Mouse (Mus musculus) limb, embryonic 13.5 days (tissue): ENCODE data around the gene Pafah1b3. TPM values are rescaled to one million over a fixed set of nuclear protein-coding genes. Genes with fewer than 3 reads are reported as not detected.
"Not testable (repeated sequence)": the region's sequence is repeated elsewhere in the genome, so short reads cannot be mapped to it uniquely, and the experiment has no call there.

ENCODE experiments used
- ATAC-seq: fragments of 200-750 bp; cut with Nextera tagmentation; 2 replicates; pipeline ENCODE4 v1.8.0; 2017; ENCODE audit warnings: low read depth, moderate number of reproducible peaks, moderate TSS enrichment; ENCODE audit not compliant: low FRiP score
- H3K27ac ChIP-seq: fragments of 300-500 bp; sonication (generic); 2 replicates; pipeline ENCODE4 v1.5.1; 2015; ENCODE audit warnings: inconsistent platforms, mild to moderate bottlenecking, moderate library complexity
- H3K27me3 ChIP-seq: fragments of 300-500 bp; sonication (generic); 2 replicates; pipeline ENCODE4 v1.6.1; 2015; ENCODE audit warnings: mild to moderate bottlenecking, inconsistent platforms
- H3K36me3 ChIP-seq: fragments of 300-500 bp; sonication (generic); 2 replicates; pipeline ENCODE4 v1.6.1; 2015; ENCODE audit warnings: inconsistent platforms, mild to moderate bottlenecking, moderate library complexity
- H3K4me1 ChIP-seq: fragments of 300-500 bp; sonication (generic); 2 replicates; pipeline ENCODE4 v1.6.1; 2015; ENCODE audit warnings: inconsistent platforms
- H3K4me2 ChIP-seq: fragments of 300-500 bp; sonication (generic); replicated peaks from 2 replicates; pipeline ENCODE4 v1.6.1; 2015; ENCODE audit warnings: inconsistent platforms, mild to moderate bottlenecking, moderate library complexity
- H3K4me3 ChIP-seq: fragments of 300-500 bp; sonication (generic); 2 replicates; pipeline ENCODE4 v1.5.1; 2015; ENCODE audit warnings: moderate library complexity, mild to moderate bottlenecking, inconsistent platforms
- H3K9ac ChIP-seq: fragments of 300-500 bp; sonication (generic); 2 replicates; pipeline ENCODE4 v1.6.1; 2015; ENCODE audit warnings: mild to moderate bottlenecking, inconsistent platforms
- H3K9me3 ChIP-seq: fragments of 300-500 bp; sonication (generic); 2 replicates; pipeline ENCODE4 v1.6.1; 2016; ENCODE audit warnings: inconsistent platforms
- WGBS: fragments of 180-500 bp; shearing (Covaris S2); methylation state at CpG from one replicate; pipeline ENCODE4 v1.1.7; 2015; 5-methylcytosine and 5-hydroxymethylcytosine counted together
- polyA plus RNA-seq: library from polyadenylated mRNA; unstranded; fragments of >200 nt; fragmentation: Nextera tagmentation; extraction: Ambion mirVana; gene quantifications from 2 replicates; pipeline ENCODE4 v1.2.1, GENCODE M21; 2015

The Pafah1b3 gene
- polyA plus RNA-seq = 281 and 307 TPM in 2 replicates

DNA sequence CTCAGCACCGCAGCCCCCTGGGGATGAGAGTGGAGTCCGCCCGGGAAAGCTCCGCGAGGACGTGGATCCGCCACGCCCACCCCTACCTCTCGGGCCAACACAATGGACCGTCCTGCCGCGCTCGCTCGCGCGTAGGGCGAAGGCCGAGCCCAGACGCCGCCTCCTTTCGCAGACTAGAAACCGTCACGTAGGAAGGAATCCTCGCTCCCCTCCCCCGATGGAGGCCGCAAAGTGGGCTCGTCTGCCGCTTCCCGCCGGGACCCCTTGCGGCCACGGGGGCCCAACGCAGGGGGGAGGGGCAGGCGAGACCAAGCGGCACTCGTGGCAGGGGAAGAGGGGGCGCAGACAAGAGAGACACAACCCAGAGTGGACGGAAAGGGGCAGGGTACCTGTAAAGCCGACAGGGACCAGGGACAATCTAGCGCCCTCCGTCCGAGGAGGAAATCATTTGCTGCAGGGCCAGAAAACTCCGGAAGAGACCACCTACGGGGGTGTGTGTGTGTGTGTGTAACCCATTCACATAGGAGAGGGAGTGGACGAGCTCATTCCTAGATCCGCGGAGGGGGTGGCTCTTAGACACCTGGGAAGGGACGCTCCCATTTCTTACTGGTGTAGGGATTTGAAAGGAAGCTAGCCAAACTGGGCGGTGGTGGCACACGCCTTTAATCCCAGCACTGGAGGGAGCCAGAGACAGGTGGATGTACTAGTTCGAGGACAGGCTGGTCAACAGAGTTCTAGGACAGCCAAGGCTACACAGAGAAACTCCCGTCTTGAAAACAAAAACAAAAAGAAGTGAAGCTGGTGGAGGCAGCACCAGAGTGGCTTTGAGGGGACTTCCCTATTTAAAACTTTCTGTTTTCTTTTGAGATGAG is at the start of gene Pafah1b3:
Pafah1b3 (minus strand) TSS at position 533 of the 872 bp plus-strand sequence.
- ATAC-seq = peak; percentile 91
- Histone ChIP-seq H3K4me1 (peaks cover 25% of the 10 kb centered on the region), H3K36me3 (peaks cover 36% of the 10 kb centered on the region), H3K27me3 (no peaks in the 10 kb centered on the region), H3K27ac (peak within 1 kb of the TSS; percentile 97), H3K4me3 (peak within 1 kb of the TSS; percentile 63), H3K9me3 (no peaks in the 10 kb centered on the region), H3K9ac (peak within 1 kb of the TSS; percentile 79), H3K4me2 (peak within 1 kb of the TSS; percentile 83)
- WGBS = under 1% methylated on average over 52 of the region's 52 CpGs

GRCm38 (mm10) chr7:25341000-25341784 is 43.4 kb upstream of the Pafah1b3 start:
- Histone ChIP-seq H3K4me1 (no peaks in the 10 kb centered on the region), H3K9ac (no peak overlapping the region), H3K4me2 (no peak overlapping the region), H3K4me3 (no peak overlapping the region), H3K27ac (no peak overlapping the region), H3K36me3 (peaks cover 91% of the 10 kb centered on the region), H3K27me3 (no peaks in the 10 kb centered on the region), H3K9me3 (no peaks in the 10 kb centered on the region)
- ATAC-seq = no peak
- 82% methylated on average over 20 of the region's 20 CpGs for WGBS

DNA sequence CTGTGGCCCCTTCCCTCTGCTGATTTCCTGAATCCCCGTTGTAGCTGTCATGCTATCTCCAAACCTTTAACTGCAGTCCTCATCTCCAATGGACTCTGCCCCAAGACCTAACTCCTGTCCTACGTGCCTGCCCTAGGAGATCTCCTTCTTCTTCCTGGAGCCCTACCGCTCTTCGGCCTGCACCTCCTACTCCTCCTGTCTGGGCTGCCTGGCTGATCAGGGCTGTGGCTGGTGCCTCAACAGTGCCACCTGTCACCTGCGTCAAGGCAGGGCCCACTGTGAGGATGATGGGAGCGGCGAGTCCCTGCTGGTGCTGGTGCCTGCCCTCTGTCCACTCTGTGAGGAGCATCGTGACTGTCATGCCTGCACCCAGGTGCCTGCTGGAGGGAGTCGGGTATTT is 41.5 kb upstream of the Pafah1b3 start:
- Histone ChIP-seq H3K4me2 (no peak overlapping the region), H3K9me3 (no peaks in the 10 kb centered on the region), H3K27me3 (no peaks in the 10 kb centered on the region), H3K9ac (no peak overlapping the region), H3K4me3 (no peak overlapping the region), H3K4me1 (no peaks in the 10 kb centered on the region), H3K27ac (no peak overlapping the region), H3K36me3 (peaks cover 92% of the 10 kb centered on the region)
- WGBS = 91% methylated on average over 9 of the region's 9 CpGs
- no peak for ATAC-seq

- H3K4me1 ChIP-seq = no peaks in the 10 kb centered on the region
- no peaks in the 10 kb centered on the region for H3K27me3 ChIP-seq
- H3K9ac ChIP-seq = no peak overlapping the region
- H3K27ac ChIP-seq = no peak overlapping the region
- ATAC-seq = no peak
- 85% methylated on average over 12 of the region's 12 CpGs for WGBS
- no peak overlapping the region for H3K4me2 ChIP-seq
- H3K36me3 ChIP-seq = peaks cover 94% of the 10 kb centered on the region
- no peak overlapping the region for H3K4me3 ChIP-seq
- H3K9me3 ChIP-seq = no peaks in the 10 kb centered on the region
These were observed 36.7 kb upstream of the Pafah1b3 start for GRCm38 (mm10) chr7:25334472-25334871.

- peaks cover 93% of the 10 kb centered on the region for H3K36me3 ChIP-seq
- no peaks in the 10 kb centered on the region for H3K27me3 ChIP-seq
- no peak overlapping the region for H3K9ac ChIP-seq
- H3K27ac ChIP-seq = no peak overlapping the region
- H3K4me2 ChIP-seq = no peak overlapping the region
- H3K9me3 ChIP-seq = no peaks in the 10 kb centered on the region
- H3K4me1 ChIP-seq = no peaks in the 10 kb centered on the region
- no peak overlapping the region for H3K4me3 ChIP-seq
- peak; percentile 51; the same call in 1 of the 2 replicates for ATAC-seq
- WGBS = 48% methylated on average over 16 of the region's 16 CpGs
These were observed 36.0 kb upstream of the Pafah1b3 start for GRCm38 (mm10) chr7:25333596-25334307.

DNA sequence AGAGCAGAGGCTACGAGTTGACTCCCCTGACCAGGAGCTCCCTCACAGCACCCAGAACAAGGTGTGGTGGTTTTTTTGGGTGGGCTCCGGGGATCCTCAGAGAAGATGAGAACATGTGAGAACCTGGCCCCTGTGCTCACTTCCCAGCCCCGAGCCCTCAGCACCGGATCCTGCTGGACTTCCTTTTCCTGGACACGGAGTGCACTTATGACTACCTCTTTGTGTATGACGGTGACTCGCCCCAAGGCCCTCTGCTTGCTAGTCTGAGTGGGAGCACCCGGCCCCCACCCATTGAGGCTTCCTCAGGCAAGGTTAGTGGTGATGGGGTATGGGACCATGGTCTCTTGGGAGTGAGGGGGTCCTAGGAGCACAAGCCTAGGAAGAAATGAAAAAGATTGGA is 28.4 kb upstream of the Pafah1b3 start:
- Histone ChIP-seq H3K4me2 (no peak overlapping the region), H3K4me1 (peaks cover 23% of the 10 kb centered on the region), H3K36me3 (peaks cover 46% of the 10 kb centered on the region), H3K4me3 (no peak overlapping the region), H3K9ac (no peak overlapping the region), H3K9me3 (no peaks in the 10 kb centered on the region), H3K27me3 (no peaks in the 10 kb centered on the region), H3K27ac (no peak overlapping the region)
- ATAC-seq = no peak
- 83% methylated on average over 8 of the region's 8 CpGs for WGBS

DNA sequence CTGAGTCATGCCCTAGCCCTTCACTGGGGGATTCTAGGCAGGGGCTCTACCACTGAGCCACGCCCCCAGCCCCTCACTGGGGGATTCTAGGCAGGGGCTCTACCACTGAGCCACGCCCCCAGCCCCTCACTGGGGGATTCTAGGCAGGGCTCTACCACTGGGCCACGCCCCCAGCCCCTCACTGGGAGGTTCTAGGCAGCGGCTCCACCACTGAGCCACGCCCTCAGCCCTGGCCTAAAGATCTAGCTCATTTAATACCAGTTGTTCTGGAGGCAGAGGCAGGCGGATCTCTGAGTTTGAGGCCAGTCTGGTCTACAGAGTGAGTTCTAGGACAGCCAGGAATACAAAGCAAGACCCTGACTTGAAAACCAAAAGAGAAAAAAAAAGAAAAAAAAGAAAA is 27.6 kb upstream of the Pafah1b3 start:
- ATAC-seq, H3K9me3 ChIP-seq, H3K27me3 ChIP-seq, H3K9ac ChIP-seq, H3K4me2 ChIP-seq, H3K4me3 ChIP-seq, H3K27ac ChIP-seq: not testable (repeated sequence)
- Histone ChIP-seq H3K4me1 (peaks cover 26% of the 10 kb centered on the region), H3K36me3 (peaks cover 38% of the 10 kb centered on the region)
- WGBS = 87% methylated on average over 6 of the region's 6 CpGs

DNA sequence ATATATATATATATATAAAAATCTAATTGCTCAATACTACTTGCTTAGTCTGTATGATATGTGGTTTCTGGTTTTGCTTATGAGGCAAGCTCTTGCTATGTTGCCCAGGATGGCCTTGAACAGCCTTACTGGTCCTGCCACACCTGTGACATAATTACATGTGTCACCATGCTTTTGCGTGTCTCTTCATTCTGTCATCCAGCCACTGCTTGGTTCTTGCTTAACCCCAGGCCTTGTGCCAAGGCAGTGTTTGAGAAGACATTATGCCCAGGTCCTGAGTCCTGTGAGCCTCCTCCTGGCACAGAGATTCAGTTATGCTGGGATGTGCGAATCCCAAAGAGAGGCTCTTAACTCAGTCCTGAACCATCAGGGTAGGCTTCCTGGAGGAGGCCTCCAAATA is 25.4 kb upstream of the Pafah1b3 start:
- no peak overlapping the region for H3K27ac ChIP-seq

DNA sequence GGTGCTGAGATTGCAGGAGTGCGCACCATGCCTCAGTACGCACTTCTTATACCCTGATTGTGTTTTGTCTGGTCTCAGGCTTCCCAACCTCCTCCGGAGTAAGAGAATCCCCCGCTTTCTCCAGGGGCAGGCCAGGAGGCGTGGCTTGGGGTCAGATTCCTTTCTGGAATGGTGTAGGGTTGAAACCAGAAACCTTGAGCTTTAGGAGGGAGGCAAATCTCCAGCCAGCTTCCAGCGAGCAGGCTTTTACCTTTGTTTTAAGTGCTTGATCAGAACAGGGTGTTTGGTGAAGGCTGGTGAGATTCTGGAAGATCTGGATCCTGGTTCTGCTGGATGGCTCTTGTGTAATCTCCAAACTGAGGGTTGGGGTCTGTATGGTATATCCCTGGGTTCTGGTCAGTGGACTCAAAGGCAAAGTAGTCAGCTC is 24.3 kb upstream of the Pafah1b3 start:
- Histone ChIP-seq H3K36me3 (peaks cover 11% of the 10 kb centered on the region), H3K9me3 (no peaks in the 10 kb centered on the region), H3K27ac (peak overlapping the region; percentile 94), H3K4me3 (peak overlapping the region; percentile 29), H3K4me1 (peaks cover 42% of the 10 kb centered on the region), H3K27me3 (no peaks in the 10 kb centered on the region), H3K9ac (peak overlapping the region; percentile 53), H3K4me2 (peak overlapping the region; percentile 54)
- ATAC-seq = peak; percentile 92
- WGBS = 4% methylated on average over 6 of the region's 6 CpGs

More for the DNA sequence above, 25.4 kb upstream of the Pafah1b3 start:
- peaks cover 32% of the 10 kb centered on the region for H3K4me1 ChIP-seq
- peaks cover 21% of the 10 kb centered on the region for H3K36me3 ChIP-seq
- WGBS = 80% methylated on average over 2 of the region's 2 CpGs
- H3K9ac ChIP-seq = no peak overlapping the region
- peak overlapping the region; percentile 31; the same call in 1 of the 2 replicates for H3K4me2 ChIP-seq
- no peak overlapping the region for H3K4me3 ChIP-seq
- ATAC-seq = no peak
- no peaks in the 10 kb centered on the region for H3K27me3 ChIP-seq
- H3K9me3 ChIP-seq = no peaks in the 10 kb centered on the region

DNA sequence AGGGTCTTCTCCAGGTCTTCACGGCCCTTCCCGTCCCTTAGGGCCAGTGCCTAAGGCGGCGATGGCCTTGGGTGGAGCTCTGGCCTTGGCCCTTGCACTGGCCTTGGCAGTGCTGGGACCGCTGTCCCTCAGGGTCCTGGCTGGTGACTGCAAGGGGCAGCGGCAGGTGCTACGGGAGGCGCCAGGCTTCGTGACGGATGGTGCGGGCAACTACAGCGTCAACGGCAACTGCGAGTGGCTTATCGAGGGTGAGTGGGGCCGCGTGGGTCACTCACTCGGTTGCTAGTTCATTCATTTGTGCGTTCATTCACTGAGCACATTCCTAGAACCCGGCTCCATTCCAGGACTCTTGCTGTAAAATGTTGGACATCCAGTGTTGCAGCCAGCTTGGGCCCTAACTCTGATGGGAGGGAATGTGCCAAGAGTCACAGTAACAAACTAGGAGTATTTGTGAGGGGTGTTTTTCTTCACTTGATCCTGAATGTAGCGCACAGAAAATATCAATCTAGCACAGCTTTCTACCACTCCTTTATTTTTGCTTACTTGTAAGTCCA is 19.7 kb upstream of the Pafah1b3 start:
- WGBS = 13% methylated on average over 21 of the region's 21 CpGs
- Histone ChIP-seq H3K9me3 (no peaks in the 10 kb centered on the region), H3K4me2 (peak overlapping the region; percentile 99)

More for the DNA sequence above, 19.7 kb upstream of the Pafah1b3 start:
- ATAC-seq = no peak
- Histone ChIP-seq H3K4me1 (peaks cover 49% of the 10 kb centered on the region), H3K36me3 (peaks cover 3% of the 10 kb centered on the region; the same call in 1 of the 2 replicates), H3K27ac (peak overlapping the region; percentile 88), H3K4me3 (peak overlapping the region; percentile 74), H3K27me3 (peaks cover 37% of the 10 kb centered on the region), H3K9ac (peak overlapping the region; percentile 91)
